Mouse (Mus musculus): Measurements from ENCODE around the gene Utrn. TPM values are rescaled to one million over a fixed set of nuclear protein-coding genes. Genes with fewer than 3 reads are reported as not detected.

Gene Utrn
- total RNA-seq, 2 experiments from 2014 or later: 17.2 to 28.2 TPM

DNA sequence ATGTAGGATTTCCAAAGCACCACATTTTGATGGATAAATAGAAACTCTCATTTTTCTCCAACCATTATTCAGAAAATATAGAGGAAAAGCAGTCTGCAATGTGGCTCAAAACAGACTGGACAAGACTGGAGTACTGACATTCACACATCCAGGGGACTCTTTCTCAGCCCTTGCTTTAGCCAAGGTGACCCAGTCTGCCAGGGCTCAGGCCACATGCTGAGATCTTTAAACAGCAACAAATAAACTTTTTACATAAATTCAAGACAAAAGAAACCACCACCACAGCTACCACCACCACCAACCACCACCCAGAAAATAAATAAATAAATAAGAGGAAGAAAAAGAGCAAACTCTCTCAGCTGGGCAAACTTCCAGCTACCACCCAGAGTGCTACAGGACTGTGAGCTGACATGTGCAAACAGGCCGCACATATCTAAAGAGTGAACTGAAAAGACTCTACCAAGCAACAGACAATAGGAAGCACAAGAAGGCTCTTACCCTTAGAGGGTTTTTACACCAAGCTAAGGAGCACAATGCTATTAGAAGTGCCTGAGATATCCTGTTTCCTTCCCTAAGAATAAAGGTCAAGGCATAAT lies 319.1 kb downstream of the Utrn start:
- peak; percentile 26 for ATAC-seq (replicated peaks; ENCODE audit: poor library complexity)

DNA sequence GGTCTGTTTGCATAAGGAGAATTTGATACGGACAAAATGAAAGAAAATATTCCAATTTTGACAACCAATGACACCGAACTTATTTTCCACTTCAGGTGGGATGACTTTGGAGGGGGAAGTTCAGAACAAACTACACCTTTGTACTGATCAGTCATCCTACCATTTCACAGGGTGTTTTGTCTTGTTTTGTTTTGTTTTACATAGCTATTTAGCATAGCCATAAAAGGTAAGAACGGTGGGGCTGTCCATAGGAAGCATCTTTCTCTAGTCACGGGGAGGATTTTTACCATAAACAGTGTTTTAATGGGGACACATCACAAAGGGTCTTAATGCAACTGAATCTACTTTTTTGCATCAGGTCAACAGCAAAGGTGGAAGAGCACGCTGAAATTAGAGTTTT lies 319.9 kb downstream of the Utrn start:
- no peak for ATAC-seq (replicated peaks; ENCODE audit: poor library complexity)

DNA sequence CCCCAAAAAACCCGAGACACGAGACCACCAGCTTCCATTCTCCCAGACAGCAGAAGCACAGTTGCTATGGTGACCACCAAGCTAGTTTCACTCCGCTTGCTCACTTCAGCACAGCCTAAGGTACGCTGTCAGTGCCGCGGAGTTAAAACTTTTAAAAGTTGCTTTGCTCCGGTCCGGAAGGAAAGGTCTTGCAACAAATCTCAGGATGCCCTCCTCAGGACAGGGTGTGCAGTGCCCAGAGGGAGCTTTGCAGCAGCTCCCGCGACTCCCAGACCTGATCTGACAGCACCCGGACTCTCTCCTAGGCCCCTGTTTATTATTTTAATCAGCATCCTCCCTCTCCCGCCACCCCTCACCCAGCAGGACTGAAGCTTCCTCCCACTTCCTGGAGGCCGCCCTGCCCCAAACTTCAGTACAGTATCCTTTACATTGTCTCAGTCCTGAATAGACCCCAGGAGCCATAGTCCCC lies 320.5 kb downstream of the Utrn start:
- peak; percentile 56 for ATAC-seq (replicated peaks; ENCODE audit: poor library complexity)

DNA sequence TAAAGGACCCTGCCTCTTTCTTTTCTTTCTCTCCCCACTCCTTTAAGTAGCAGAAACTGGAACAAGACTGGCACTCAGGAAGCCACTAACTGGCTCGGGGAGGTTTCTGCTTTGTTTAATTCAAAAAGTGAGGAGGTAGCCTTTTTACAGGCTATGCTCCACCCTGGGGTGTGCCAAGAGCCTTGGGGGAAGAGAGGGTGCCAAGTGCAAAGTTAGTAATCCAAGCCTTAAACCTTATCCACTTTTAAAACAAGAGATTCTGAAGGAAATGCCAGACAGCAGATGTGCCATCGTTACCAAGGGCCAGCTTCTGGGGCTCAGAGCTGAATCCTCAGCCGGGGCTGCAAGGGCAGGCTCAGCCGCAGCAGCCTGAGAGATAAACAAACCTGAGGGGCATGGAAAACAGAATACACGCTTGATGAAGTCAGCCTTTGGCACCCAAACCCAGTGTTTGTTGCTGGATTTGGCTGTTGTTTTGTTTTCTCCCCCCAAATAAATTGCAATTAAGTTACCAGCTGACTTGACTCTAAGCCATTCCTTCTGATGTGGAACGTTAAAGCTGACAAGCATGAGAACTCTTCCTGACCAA lies 322.0 kb downstream of the Utrn start:
- 0 out of 2 replicates have a peak, but pooled peaks have one; percentile 27 for ATAC-seq (replicated peaks; ENCODE audit: poor library complexity)

DNA sequence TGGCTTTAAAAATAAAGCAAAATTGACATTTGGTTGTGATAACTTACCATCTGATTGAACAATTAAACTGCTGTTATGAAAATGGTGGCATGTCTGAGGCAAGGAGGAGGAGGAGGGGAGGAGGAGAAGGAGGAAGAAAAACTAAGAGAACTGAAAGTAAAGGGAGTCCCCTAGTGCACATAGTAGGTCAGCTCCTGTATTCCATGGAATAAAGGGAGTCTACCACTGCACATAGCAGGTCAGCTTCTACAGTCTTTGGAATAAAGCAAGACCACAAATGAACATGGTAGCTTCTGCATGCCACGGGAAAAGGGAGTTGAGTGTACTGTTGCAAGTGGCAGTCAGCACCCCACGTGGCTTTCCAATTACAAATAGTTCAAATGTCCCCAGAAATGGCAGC lies 323.7 kb downstream of the Utrn start:
- no peak for ATAC-seq (replicated peaks; ENCODE audit: poor library complexity)

DNA sequence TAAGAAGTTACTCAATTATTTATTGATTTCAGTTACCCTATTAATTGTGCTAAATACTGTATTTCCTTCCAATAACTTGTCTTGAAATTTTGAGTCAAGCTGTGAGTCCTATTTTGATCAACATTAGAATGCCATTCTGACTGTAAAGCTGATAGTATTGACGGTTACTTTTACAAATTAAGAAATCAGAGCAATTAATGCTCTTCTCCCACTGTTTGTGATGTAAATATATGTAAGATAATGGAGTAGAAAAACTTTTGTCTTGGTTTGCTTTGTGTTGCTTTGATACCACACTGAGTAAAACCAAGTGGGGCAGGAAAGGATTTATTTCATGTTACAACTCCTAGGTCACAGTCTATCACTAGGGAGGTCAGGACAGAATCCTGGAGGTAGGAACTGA lies 327.4 kb downstream of the Utrn start:
- no peak for ATAC-seq (replicated peaks; ENCODE audit: poor library complexity)

DNA sequence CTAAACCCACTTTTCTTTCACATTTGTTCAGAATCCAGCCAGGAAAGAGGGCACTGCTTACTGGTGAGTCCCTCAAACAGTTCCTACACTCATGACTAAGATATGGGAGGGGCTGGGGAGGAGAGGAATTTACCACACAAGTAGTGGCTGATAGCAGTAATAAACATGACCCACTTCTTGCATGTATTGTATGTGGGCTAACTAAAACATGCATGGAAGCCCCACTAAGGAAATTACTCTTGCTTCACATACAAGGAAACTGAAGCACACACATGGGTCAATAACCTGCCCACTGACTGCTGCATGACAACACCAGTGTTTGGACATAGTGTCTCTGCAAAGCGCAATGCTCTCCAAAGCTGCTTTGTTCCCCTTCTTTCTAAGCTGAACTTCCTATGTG lies 333.9 kb downstream of the Utrn start:
- peak; percentile 68 for ATAC-seq (replicated peaks; ENCODE audit: poor library complexity)

DNA sequence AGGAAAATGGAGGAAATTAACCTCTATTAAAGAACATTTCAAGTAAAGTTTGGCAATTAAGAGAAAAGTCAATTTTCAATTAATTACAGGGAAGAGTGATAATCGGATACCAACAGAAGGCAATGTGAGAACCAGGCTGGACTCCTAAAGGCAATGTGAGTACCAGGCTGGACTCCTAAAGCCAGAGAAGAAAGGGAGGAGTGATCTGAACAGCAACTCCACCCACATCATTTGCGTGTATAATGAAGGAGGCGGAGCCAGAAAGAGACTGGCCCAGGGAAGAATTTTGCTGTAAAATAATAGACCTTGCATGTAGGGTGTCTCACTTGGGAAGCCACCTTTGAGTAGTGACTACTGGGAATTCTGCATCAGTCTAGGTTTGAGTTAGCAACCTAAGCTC lies 334.4 kb downstream of the Utrn start:
- ATAC-seq (replicated peaks; ENCODE audit: poor library complexity): peak; percentile 68

DNA sequence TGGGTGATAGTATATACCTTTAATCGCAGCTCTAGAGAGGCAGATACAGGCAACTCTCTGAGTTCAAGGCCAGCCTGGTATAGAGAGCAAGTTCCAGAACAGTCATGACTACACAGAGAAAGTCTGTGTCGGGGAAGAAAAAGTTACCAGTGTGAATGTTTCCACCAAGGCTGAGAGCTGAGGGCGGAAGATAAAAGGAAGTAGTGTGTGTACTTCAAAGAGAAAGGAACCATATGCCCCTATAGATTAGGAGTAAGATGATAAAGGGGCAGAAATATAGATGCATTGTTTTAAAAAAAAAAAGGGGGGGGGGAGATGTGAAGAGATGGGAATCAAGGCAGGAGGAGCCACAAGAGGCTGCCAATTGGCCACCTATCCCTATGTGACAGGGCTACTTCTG lies 334.9 kb downstream of the Utrn start:
- peak; percentile 62 for ATAC-seq (replicated peaks; ENCODE audit: poor library complexity)

DNA sequence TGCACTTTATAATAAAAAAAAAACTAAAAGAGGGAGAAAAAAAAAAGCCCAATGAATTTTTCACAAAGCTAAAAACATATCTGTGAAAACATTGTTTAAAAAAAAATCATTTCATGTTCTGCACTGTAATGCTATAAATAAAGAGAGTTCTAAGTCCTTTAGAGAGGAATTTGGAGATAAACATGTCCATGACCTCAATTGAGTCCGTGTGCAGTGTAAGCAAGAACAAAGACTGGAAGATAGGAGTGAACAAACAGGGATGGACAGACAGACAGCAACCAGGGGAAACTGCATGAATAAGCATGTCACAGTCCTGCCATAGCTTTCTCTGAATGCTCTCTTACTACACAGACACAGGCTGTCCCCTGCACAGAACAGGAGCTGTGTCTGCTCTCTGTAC lies 347.1 kb downstream of the Utrn start:
- no peak for ATAC-seq (replicated peaks; ENCODE audit: poor library complexity)

DNA sequence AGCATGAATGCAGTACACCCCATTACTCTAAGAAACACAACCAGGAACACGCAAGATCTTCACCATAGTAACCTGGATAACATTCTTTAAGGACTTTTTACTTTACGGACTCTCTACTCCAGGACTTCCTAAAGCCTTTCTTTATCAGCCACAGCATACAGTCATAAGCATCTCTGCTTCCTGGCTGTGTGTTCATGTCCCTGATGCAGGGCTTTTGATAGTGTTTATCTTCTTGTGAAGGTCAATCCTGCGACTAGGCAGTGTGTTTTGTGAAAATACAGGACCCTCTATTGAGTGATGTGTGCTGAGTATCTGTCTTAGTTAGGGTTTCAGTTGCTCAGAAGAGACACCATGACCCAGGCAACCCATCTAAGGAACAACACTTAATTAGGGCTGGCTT lies 351.0 kb downstream of the Utrn start:
- ATAC-seq (replicated peaks; ENCODE audit: poor library complexity): peak; percentile 31; the same call in 1 of the 2 replicates

DNA sequence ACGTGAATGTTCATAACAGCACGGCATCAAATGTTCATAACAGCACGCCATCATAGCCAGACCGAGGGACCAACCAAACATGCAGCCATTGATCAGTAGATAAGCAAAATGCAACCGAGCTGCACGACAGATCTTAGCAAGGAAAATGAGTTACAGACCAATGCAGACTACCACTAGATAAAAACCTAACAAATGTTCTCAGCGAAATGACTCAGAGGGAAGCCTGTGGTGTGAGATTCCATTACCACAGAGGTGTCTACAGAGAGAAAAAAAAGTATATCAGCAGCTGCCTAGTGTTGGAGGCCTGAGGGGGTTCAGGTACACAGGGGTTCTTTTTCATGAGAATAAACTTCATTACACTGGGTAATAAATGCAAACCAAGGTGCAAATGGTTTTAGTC lies 363.6 kb downstream of the Utrn start:
- no peak for ATAC-seq (replicated peaks; ENCODE audit: poor library complexity)

DNA sequence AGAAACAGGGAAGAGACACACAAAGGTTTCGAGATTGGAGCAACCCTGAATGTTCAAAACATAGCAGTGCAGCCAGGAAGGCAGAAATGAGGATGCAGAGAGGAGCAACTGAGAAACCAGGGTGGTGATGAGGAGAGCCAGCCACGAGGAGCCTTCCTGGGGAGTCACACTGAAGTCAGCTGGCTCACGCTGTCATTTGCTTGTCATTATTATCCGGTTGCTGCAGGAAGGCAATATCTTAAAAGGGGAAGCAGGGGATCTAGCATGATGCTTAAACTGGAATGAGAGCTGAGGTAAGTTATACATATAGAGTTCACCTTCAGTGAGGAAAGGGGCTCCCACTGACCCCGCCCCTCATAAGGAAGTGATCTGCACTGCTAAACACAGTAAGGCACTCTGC lies 368.7 kb downstream of the Utrn start:
- no peak for ATAC-seq (replicated peaks; ENCODE audit: poor library complexity)

DNA sequence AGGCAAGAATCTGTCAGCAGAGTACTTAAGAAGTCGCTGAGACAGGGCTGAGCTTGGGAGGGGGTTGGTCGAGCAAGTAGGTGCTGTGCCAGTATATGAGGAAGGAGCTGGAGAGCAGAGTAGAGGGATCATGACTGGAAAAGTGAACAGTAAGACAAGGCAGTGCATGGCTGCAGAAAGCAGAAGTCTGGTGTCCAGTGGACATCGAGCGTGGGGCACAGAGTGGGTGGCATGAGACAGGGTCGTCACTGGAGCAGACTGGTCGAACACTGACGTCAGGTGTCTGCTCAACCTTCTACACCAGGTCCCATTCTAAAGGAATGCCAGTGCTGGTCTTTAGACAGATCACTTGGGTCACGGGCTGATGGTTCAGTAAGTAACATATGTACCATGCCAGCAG lies 371.6 kb downstream of the Utrn start:
- ATAC-seq (replicated peaks; ENCODE audit: poor library complexity): peak; percentile 31

DNA sequence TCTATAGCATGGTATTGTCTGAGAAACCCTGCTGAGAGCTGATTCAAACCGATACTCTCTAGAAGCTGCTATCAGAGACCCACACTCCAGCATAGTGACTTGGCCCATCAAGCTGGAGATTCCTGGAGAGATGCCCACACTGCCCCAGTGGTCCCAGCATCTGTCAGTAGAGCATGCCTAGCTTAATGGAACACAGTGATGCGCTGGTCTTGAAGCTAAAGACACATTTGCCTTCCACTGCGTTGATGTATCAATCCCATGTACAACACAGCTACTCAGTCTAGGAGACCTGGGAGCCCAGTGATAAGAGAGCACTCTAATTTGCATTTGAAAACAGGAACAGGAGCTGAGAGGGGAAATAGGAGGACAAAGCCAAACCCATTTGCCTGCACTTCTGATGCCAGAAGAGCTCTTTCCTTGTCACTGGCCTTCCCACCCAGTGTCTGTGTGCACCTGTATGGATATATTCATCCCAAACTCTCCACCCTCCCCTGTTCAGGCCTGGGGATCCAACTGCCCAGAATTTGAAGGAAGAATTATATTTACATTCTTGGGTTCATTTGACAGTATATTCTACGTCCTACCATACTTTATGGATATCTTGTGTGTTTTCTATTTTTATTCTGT lies 379.5 kb downstream of the Utrn start:
- ATAC-seq (replicated peaks; ENCODE audit: poor library complexity): peak; percentile 29; the same call in 1 of the 2 replicates

DNA sequence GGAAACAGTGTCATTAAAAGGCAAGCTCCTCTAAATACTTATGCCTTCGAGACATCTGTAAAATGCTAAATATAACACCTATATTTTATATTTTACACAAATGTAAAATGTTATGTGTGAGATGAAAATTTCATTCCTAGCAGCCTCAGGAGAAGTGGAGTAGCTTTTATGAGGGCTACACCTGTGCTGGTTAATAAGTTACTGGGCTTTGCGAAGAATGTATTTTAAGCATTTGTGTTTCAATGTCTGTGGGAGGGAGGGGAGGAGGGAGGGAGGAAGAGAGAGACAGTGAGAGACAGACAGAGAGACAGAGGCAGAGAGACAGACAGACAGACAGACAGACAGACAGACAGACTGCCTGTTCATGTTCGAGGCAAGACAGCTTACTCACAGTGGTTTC lies 380.6 kb downstream of the Utrn start:
- ATAC-seq (replicated peaks; ENCODE audit: poor library complexity): no peak

DNA sequence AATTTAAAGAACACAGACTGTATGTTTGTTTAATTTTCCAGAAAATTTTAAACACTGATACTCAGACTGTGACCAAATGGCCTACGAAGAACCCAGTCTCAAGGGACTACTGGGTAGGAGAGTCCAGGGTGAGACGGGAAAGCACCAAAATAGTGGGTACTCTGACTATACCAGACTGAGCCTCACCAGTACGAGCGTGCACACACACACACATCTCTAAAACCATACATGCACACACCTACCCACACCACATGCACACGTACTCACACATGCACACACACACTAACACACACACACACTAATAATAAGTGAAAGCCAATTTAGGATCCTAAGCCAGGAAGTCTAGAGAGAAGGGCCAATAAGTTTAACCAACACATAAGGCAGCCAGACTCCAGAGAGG lies 381.0 kb downstream of the Utrn start:
- no peak for ATAC-seq (replicated peaks; ENCODE audit: poor library complexity)

DNA sequence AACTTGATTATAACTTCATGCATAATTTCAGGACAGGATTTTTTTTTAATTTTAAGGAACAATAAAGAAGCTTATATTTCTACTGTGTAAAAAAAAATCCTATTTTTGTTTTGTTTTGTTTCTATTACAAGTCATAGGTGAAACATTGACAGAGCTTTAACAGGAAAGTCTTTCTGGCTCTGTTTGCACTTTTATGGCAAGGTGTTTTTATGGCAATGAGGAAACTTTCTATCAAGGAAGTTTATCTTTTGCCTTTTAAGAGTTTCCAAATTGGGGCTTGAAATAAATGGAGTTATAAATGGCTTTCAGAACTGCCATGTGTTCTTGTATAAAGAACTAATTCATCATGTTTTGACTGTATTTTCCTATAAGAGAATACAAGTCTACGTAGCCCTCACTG lies 385.7 kb downstream of the Utrn start:
- no peak for ATAC-seq (replicated peaks; ENCODE audit: poor library complexity)

DNA sequence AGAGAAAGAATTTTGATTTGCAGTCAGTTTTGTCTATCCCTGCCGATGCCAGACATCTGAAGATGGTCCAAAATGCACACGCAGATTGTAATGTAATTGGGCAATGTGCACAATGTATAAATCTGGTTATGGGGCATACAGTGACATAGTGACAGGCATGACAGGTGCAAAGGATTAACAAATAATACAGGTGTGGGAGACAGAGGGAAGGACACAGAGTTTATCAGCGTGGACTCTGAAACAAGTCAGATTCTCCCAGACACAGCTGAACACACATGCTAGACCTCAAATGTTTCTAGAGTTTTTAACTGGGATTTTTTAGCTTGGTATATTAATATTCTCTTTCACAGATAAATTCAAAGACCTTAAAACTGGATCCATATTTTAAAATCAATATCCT lies 386.2 kb downstream of the Utrn start:
- ATAC-seq (replicated peaks; ENCODE audit: poor library complexity): no peak

DNA sequence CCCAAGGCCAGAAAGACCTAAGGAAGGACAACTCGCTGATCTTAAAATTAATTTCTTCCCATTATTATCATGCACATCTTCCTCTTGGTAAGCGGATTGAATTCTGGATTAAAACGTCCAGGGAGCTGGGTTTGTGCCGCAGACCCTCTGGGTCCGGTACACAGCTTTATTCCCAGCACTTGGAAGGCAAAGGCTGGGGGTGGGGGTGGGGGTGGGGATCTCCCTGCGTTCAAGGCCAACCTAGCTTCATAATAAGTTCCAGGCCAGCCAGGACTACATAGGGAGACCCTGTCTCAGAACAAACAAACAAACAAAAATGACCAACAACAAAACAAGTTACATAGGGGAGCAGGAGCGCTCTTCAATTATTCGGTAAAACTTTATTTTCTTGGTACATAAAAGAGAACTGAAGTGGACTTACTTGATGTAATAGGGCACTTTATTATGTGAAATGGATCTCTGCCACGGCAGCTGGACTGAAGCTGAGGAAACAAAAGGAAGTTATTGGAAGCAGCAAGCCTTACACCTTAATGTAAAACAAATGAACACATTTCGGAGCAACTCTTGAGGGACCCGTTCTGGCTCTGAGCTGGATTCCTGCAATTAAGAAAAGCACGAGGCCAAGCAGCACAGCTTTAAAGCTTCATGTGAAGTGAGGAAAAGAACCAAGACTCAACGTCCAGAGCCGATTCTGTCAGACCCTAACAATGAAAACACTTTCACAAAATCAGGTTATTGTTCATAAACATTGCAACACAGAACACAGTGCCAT lies 394.1 kb downstream of the Utrn start:
- no peak for ATAC-seq (replicated peaks; ENCODE audit: poor library complexity)

DNA sequence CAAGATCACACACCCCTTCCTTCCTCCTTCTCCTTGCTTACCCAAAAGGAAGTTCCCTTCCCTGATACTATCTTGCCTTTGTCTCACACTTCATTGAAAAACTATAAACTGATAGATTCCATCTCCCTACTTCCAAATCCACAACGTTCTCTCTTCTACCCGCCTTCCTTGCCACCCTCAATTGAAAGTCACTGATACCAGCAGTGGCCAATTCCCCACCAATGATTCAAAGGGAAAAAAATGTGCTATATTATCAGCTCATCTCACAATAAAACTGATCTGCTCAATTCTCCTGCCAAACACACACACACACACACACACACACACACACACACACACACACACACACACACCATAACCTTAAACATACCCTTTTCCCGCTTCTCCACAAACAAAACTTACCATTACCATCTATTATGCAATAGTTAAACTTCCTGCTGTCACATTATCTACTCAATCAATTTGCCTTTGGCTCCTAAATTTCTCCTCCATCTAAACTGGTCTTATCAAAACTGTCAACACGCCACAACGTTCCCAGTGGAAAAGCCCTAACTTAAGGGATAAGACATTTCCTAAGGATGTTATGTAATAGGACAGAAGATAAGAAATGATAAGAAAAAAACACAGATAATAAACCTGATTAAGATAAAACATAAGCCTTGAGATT lies 399.6 kb downstream of the Utrn start:
- no peak for ATAC-seq (replicated peaks; ENCODE audit: poor library complexity)

Data from megakaryocyte progenitor cell, adult 5-6 weeks (primary cell).